Mouse (Mus musculus) macrophage (primary cell): ENCODE measurements around the gene Sfi1. TPM values are rescaled to one million over a fixed set of nuclear protein-coding genes. Genes with fewer than 3 reads are reported as not detected.
"Not testable (repeated sequence)": the region's sequence is repeated elsewhere in the genome, so short reads cannot be mapped to it uniquely, and the experiment has no call there.

ENCODE experiments used
- H3K27ac ChIP-seq: fragments of 350-480 bp; formaldehyde crosslinking; 2 replicates; pipeline ENCODE4 v1.9.0; 2021
- H3K36me3 ChIP-seq: fragments of 350-480 bp; formaldehyde crosslinking; 2 replicates; pipeline ENCODE4 v1.9.0; 2021; ENCODE audit errors: inconsistent target
- H3K4me3 ChIP-seq: fragments of 350-480 bp; formaldehyde crosslinking; 2 replicates; pipeline ENCODE4 v1.9.0; 2021; ENCODE audit errors: inconsistent target
- H3K79me2 ChIP-seq: fragments of 350-480 bp; formaldehyde crosslinking; 2 replicates; pipeline ENCODE4 v1.9.0; 2021; ENCODE audit errors: inconsistent target
- WGBS: methylation state at CpG from one replicate; pipeline ENCODE4 v1.1.7; 2026; ENCODE audit warnings: inconsistent platforms; ENCODE audit not compliant: missing documents; 5-methylcytosine and 5-hydroxymethylcytosine counted together
- polyA plus RNA-seq: library from polyadenylated mRNA; stranded (reverse); fragments of 250-400 nt; gene quantifications from 3 replicates; pipeline ENCODE4 v1.2.4, GENCODE M21; 2018; ENCODE audit warnings: inconsistent platforms

Sfi1 gene
- polyA plus RNA-seq, 1 experiment from 2014 or later: 6.4 TPM

- H3K36me3 ChIP-seq, H3K27ac ChIP-seq, H3K4me3 ChIP-seq: not testable (repeated sequence)
- WGBS: 93% methylated on average over 4 of the region's 7 CpGs
- peaks cover 26% of the 10 kb centered on the region for H3K79me2 ChIP-seq
These were observed 7.4 kb upstream of the Sfi1 start for GRCm38 (mm10) chr11:3200636-3201035.

- 75% methylated on average over 1 of the region's 1 CpGs for WGBS
- not testable (repeated sequence) for H3K4me3 ChIP-seq, H3K36me3 ChIP-seq, H3K79me2 ChIP-seq, H3K27ac ChIP-seq
These were observed 10.6 kb downstream of the Sfi1 start for GRCm38 (mm10) chr11:3182707-3183106.

- 85% methylated on average over 1 of the region's 1 CpGs for WGBS
- H3K4me3 ChIP-seq, H3K79me2 ChIP-seq, H3K36me3 ChIP-seq, H3K27ac ChIP-seq: not testable (repeated sequence)
These were observed 11.3 kb downstream of the Sfi1 start for GRCm38 (mm10) chr11:3181971-3182370.

- H3K27ac ChIP-seq, H3K4me3 ChIP-seq, H3K79me2 ChIP-seq, H3K36me3 ChIP-seq: not testable (repeated sequence)
- WGBS: 58% methylated on average over 4 of the region's 4 CpGs
These were observed 12.0 kb downstream of the Sfi1 start for GRCm38 (mm10) chr11:3181250-3181649.

GRCm38 (mm10) chr11:3180510-3181160, 12.6 kb downstream of the Sfi1 start:
- not testable (repeated sequence) for H3K27ac ChIP-seq, H3K36me3 ChIP-seq, H3K79me2 ChIP-seq, H3K4me3 ChIP-seq
- WGBS: 57% methylated on average over 4 of the region's 6 CpGs

- not testable (repeated sequence) for H3K27ac ChIP-seq, H3K36me3 ChIP-seq, H3K79me2 ChIP-seq, H3K4me3 ChIP-seq
- 65% methylated on average over 7 of the region's 7 CpGs for WGBS
These were observed 13.6 kb downstream of the Sfi1 start for GRCm38 (mm10) chr11:3179726-3180092.

GRCm38 (mm10) chr11:3178968-3179725, 14.1 kb downstream of the Sfi1 start:
- not testable (repeated sequence) for H3K27ac ChIP-seq, H3K79me2 ChIP-seq, H3K4me3 ChIP-seq, H3K36me3 ChIP-seq
- 84% methylated on average over 5 of the region's 6 CpGs for WGBS

GRCm38 (mm10) chr11:3173425-3174318, 19.6 kb downstream of the Sfi1 start:
- WGBS: 83% methylated on average over 9 of the region's 11 CpGs

GRCm38 (mm10) chr11:3172526-3172925, 20.7 kb downstream of the Sfi1 start:
- H3K4me3 ChIP-seq, H3K27ac ChIP-seq, H3K79me2 ChIP-seq, H3K36me3 ChIP-seq: not testable (repeated sequence)
- 41% methylated on average over 4 of the region's 6 CpGs for WGBS

More at GRCm38 (mm10) chr11:3173425-3174318, 19.6 kb downstream of the Sfi1 start:
- H3K36me3 ChIP-seq, H3K79me2 ChIP-seq, H3K4me3 ChIP-seq, H3K27ac ChIP-seq: not testable (repeated sequence)

- H3K4me3 ChIP-seq, H3K27ac ChIP-seq, H3K79me2 ChIP-seq, H3K36me3 ChIP-seq: not testable (repeated sequence)
- 66% methylated on average over 1 of the region's 1 CpGs for WGBS
These were observed 21.3 kb downstream of the Sfi1 start for GRCm38 (mm10) chr11:3171931-3172330.

- not testable (repeated sequence) for H3K27ac ChIP-seq, H3K4me3 ChIP-seq, H3K79me2 ChIP-seq, H3K36me3 ChIP-seq
- WGBS: 78% methylated on average over 2 of the region's 2 CpGs
These were observed 24.2 kb downstream of the Sfi1 start for GRCm38 (mm10) chr11:3169042-3169441.

- H3K36me3 ChIP-seq, H3K79me2 ChIP-seq, H3K27ac ChIP-seq, H3K4me3 ChIP-seq: not testable (repeated sequence)
- 91% methylated on average over 3 of the region's 4 CpGs for WGBS
These were observed 25.7 kb downstream of the Sfi1 start for GRCm38 (mm10) chr11:3167571-3168001.

GRCm38 (mm10) chr11:3167129-3167528, 26.1 kb downstream of the Sfi1 start:
- 100% methylated on average over 2 of the region's 4 CpGs for WGBS
- not testable (repeated sequence) for H3K27ac ChIP-seq, H3K36me3 ChIP-seq, H3K4me3 ChIP-seq, H3K79me2 ChIP-seq

GRCm38 (mm10) chr11:3166321-3166720, 26.9 kb downstream of the Sfi1 start:
- H3K4me3 ChIP-seq, H3K79me2 ChIP-seq, H3K36me3 ChIP-seq, H3K27ac ChIP-seq: not testable (repeated sequence)

- not testable (repeated sequence) for H3K4me3 ChIP-seq, H3K27ac ChIP-seq, H3K79me2 ChIP-seq, H3K36me3 ChIP-seq
- WGBS: 96% methylated on average over 1 of the region's 5 CpGs
These were observed 28.0 kb downstream of the Sfi1 start for GRCm38 (mm10) chr11:3165210-3165782.
